Mouse (Mus musculus) ES-E14 (cell line): ENCODE results near the gene Riok1. TPM values are rescaled to one million over a fixed set of nuclear protein-coding genes. Genes with fewer than 3 reads are reported as not detected.

Experiments used
- DNase-seq: peaks from one replicate; pipeline ENCODE4 v3.0.0-alpha.2; 2013; ENCODE audit warnings: low read depth, low spot score
- H3K27ac ChIP-seq: 2 replicates; pipeline ENCODE4 v1.5.1; 2012; ENCODE audit warnings: low read depth, mild to moderate bottlenecking, low read length, moderate library complexity, mixed read lengths; ENCODE audit not compliant: poor library complexity, insufficient read depth, severe bottlenecking
- H3K36me3 ChIP-seq: 2 replicates; pipeline ENCODE4 v1.6.1; 2012; ENCODE audit warnings: mild to moderate bottlenecking, low read length, moderate library complexity, mixed read lengths; ENCODE audit not compliant: control insufficient read depth, poor library complexity, insufficient read depth, severe bottlenecking
- H3K4me1 ChIP-seq, 2 experiments: fragments of 150-350 bp in 1 of 2; sonication (generic) in 1 of 2; 2 replicates each; pipeline ENCODE4 v1.6.1; 2012; ENCODE audit warnings: low read length in 2 of 2, mild to moderate bottlenecking in 1 of 2, mixed read lengths in 1 of 2; ENCODE audit not compliant: control insufficient read depth in 2 of 2, insufficient read depth in 2 of 2, poor library complexity in 1 of 2
- H3K4me3 ChIP-seq, 2 experiments: fragments of 150-350 bp in 1 of 2; sonication (generic) in 1 of 2; 2 replicates each; pipeline ENCODE4 v1.5.1; 2012; ENCODE audit warnings: low read length in 2 of 2, low read depth in 1 of 2, mild to moderate bottlenecking in 1 of 2, mixed read lengths in 1 of 2; ENCODE audit not compliant: insufficient read depth in 1 of 2, poor library complexity in 1 of 2, severe bottlenecking in 1 of 2
- H3K9ac ChIP-seq: 2 replicates; pipeline ENCODE4 v1.6.1; 2012; ENCODE audit warnings: low read depth, mild to moderate bottlenecking, low read length, mixed read lengths; ENCODE audit not compliant: poor library complexity, insufficient read depth, severe bottlenecking
- H3K9me3 ChIP-seq: fragments of 150-350 bp; sonication (generic); 2 replicates; pipeline ENCODE4 v1.6.1; 2012; ENCODE audit warnings: low read depth, mild to moderate bottlenecking, low read length; ENCODE audit not compliant: control insufficient read depth, insufficient read depth
- CHD2 ChIP-seq: IDR thresholded peaks from 2 replicates; pipeline ENCODE4 v1.6.1; 2014; ENCODE audit warnings: mild to moderate bottlenecking, low read depth, low read length, inconsistent platforms
- HCFC1 ChIP-seq: IDR thresholded peaks from 2 replicates; pipeline ENCODE4 v1.6.1; 2012; ENCODE audit warnings: low read length, inconsistent platforms, borderline replicate concordance; ENCODE audit not compliant: insufficient read depth
- MAFK ChIP-seq: IDR thresholded peaks from 2 replicates; pipeline ENCODE4 v1.6.1; 2014; ENCODE audit warnings: mild to moderate bottlenecking, low read depth, low read length, inconsistent platforms; ENCODE audit not compliant: insufficient read depth
- ZC3H11A ChIP-seq: IDR thresholded peaks from 2 replicates; pipeline ENCODE4 v1.6.1; 2012; ENCODE audit warnings: low read depth, mild to moderate bottlenecking, inconsistent platforms, low read length, borderline replicate concordance
- ZNF384 ChIP-seq: IDR thresholded peaks from 2 replicates; pipeline ENCODE4 v1.6.1; 2012; ENCODE audit warnings: low read depth, low read length, inconsistent platforms
- in situ Hi-C, 2 experiments: fragments of 600-800 bp; cut with MboI; formaldehyde crosslinking; loops; one replicate each; pipeline ENCODE4 v1.15.1; 2025; ENCODE audit warnings: low sequenced_read_pairs in 2 of 2, inconsistent platforms in 1 of 2; ENCODE audit not compliant: unreplicated experiment in 2 of 2
- total RNA-seq: library from RNA; depleted of rRNA; stranded (reverse); fragments of 300-350 nt; gene quantifications from 2 replicates; pipeline ENCODE4 v1.2.3, GENCODE M21; 2012; rRNA removed

Gene Riok1
- total RNA-seq, 1 experiment, result 40.4 TPM

DNA sequence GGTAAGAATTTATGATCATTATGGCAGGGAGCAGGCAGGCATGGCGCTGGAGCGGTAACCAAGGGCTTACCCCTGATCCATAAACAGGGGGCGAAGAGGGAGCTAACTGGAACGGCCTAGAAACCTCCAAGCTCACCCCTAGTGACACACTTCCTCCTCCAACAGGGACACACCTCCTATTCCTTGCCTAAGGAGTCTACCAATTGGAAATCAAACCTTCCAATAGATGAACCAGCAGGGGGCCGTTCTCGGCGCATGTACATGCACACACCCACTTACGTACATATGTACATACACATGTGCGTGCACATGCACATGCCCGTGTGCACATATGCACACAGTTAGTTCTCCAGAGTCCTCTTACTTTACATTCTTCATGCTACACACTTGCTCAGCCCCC, 67.7 kb downstream of the Riok1 start:
- H3K9ac ChIP-seq, result no peak overlapping the region
- no peak overlapping the region for H3K27ac ChIP-seq
- in situ Hi-C loops, result no loop called here
- H3K36me3 ChIP-seq, result no peaks in the 10 kb centered on the region
- H3K4me3 ChIP-seq, result no peak overlapping the region
- DNase-seq, result no peak
- TF ChIP-seq HCFC1 (no peak), ZC3H11A (no peak), MAFK (no peak), CHD2 (no peak), ZNF384 (no peak)
- no peaks in the 10 kb centered on the region for H3K9me3 ChIP-seq
- H3K4me1 ChIP-seq, result peaks cover 20 to 26% of the 10 kb centered on the region in 2 experiments

DNA sequence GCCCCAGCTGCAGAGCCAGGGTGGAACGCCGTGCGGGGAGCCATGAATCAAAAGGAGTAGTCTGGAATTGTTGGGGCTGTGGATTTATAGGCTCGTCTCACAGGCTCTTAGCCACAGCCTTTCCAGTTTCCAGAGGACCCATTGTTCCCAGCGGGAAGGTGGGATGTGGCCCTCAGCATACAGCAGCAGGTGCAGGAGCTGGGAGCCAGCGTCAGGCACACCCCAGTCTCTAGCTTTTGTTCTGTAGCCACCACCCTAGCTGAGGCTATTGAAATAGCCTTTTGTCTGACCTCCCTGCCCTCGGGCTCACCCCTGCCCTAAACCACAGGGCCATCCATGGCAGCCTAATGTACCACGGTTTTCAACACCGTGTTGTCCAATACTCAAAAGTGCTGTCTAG, 72.3 kb downstream of the Riok1 start:
- no peak for TF ChIP-seq ZNF384
- peak; percentile 49; the same call in 1 of the 2 replicates for TF ChIP-seq HCFC1
- peak; percentile 48; the same call in 1 of the 2 replicates for TF ChIP-seq CHD2
- no peak for TF ChIP-seq ZC3H11A
- no peak for TF ChIP-seq MAFK
- peak; percentile 88 for DNase-seq
- H3K4me3 ChIP-seq, result peak overlapping the region in 1 of 2 experiments; percentile 20; a peak in 1 of 4 replicates
- in situ Hi-C loops, result no loop called here
- H3K9ac ChIP-seq, result no peak overlapping the region
- H3K27ac ChIP-seq, result peak overlapping the region; percentile 69
- no peaks in the 10 kb centered on the region for H3K9me3 ChIP-seq
- H3K4me1 ChIP-seq, result peaks cover 20 to 26% of the 10 kb centered on the region in 2 experiments
- no peaks in the 10 kb centered on the region for H3K36me3 ChIP-seq

Other genes starting within 250 kb of the Riok1 start
- gene Ssr1, start 42.8 kb upstream of the Riok1 start, total RNA-seq, result 71.3 and 82.0 TPM in 2 replicates
- gene Cage1, start 74 bp downstream of the Riok1 start, total RNA-seq, result 0.48 and 0.54 TPM in 2 replicates
- 29.4 and 29.9 TPM in 2 replicates for gene Dsp, start 114.3 kb downstream of the Riok1 start, total RNA-seq
- gene Snrnp48, start 167.9 kb downstream of the Riok1 start, total RNA-seq, result 74.8 and 83.8 TPM in 2 replicates